Mouse (Mus musculus) monocyte, adult 59 days (primary cell): Measurements from ENCODE around the gene Pole3. TPM values are rescaled to one million over a fixed set of nuclear protein-coding genes. Genes with fewer than 3 reads are reported as not detected.

Experiments
- total RNA-seq, 2 experiments: library from RNA; stranded (reverse); gene quantifications; one replicate each; pipeline ENCODE4 v1.2.4; 2023

Gene Pole3
- 10 to 100 TPM; 13.4 to 14.9 TPM for total RNA-seq

DNA sequence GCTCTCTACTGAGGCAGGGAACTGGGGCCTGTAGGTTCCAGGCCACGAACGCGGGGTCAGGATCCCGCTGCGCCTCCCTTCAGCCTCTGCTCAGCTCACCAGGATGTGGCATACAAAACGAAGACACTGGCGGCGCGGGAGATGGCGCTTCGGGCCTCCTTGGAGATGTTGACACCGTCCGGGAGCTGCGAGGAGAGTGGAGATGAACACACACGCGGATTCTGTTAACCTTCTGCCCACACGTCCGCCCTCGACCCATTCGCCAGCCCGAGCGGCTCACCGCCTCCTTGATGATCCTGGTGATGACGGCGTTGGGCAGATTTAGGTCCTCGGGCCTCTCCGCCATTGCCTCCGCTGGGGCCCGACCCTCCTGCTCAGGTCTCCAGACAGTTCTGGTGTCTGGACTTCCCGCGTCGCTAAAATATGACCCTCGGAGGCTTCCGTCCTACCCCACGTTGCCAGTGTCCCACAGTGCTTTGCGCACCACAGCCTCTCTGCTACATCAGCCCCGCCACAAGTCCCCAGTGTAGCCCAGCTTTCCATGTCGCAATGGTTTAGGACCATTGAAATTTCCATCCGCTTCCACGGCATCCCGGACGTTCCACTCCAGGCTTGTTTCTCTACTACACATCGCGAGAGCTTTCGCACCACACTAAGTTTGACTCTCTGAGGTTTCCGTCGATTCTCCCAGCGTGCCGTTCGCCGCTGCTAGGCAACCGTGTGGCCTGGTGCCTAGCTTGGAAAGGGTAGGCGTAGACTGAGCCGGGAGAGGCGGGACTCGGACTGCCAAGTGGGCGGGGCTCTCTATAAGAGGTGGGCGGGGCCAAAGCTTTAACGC, at the start of gene Pole3, which contains the start of gene 4933430I17Rik:
Gene Pole3, minus strand, starts transcription at position 418 of the 838 bp plus-strand sequence.
Gene 4933430I17Rik, plus strand, starts transcription at position 719 of the 838 bp plus-strand sequence.

GRCm38 (mm10) chr4:62559797-62560329, 35.0 kb upstream of the Pole3 start, which contains the start of gene Rgs3:
Gene Rgs3, plus strand, starts transcription at chr4:62559847.

DNA sequence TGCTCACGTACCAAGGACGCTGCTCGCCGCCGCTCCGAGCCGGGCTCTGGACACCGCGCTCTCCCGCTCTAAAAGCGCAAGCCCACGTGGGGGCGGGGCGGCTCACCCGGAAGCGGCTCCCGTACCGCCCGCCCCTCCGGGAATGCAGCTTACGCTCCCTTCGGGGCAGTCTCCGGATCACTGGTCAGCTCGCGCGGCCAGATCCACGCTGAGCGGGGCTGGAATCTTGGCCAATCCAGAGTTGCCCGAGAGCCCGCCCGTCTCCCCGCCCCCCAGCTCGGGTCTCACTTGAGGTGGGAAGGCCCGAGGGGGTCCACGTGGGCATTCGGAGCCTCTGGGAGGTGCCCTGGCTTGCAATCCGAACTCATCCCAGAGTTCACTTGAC, 5.0 kb downstream of the Pole3 start, which contains the start of gene Alad:
Gene Alad, minus strand, starts transcription at position 70 of the 385 bp plus-strand sequence.

DNA sequence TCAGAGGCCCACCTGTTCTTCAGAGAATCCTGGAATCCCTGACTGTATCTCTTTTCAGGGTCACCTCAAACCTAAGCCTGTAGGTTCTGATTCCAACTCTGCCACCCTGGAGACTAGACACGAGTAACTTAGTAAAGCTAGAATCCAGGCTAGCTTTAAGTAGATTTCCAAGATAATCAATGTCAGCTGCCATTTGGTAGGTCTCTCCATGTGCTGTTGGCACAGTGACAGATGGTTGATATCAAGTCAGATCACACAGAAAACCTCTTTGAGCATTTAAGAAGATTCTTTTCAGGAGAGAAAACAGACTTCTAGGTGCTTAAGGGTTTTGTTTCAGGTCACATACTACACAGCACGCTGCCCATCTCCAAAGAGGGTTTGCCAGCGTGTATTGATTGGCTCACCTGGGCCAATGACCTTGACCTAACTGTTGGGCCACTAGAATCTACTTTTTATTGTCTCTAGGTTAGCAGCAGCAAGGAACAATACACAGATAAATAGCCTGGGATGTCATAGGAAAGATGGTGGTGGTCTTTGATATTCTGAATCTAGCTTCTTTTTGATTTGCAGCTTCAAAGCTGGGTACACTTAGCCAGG, 21.4 kb downstream of the Pole3 start, which contains the start of gene Hdhd3:
Gene Hdhd3, minus strand, starts transcription at position 94 of the 597 bp plus-strand sequence.

DNA sequence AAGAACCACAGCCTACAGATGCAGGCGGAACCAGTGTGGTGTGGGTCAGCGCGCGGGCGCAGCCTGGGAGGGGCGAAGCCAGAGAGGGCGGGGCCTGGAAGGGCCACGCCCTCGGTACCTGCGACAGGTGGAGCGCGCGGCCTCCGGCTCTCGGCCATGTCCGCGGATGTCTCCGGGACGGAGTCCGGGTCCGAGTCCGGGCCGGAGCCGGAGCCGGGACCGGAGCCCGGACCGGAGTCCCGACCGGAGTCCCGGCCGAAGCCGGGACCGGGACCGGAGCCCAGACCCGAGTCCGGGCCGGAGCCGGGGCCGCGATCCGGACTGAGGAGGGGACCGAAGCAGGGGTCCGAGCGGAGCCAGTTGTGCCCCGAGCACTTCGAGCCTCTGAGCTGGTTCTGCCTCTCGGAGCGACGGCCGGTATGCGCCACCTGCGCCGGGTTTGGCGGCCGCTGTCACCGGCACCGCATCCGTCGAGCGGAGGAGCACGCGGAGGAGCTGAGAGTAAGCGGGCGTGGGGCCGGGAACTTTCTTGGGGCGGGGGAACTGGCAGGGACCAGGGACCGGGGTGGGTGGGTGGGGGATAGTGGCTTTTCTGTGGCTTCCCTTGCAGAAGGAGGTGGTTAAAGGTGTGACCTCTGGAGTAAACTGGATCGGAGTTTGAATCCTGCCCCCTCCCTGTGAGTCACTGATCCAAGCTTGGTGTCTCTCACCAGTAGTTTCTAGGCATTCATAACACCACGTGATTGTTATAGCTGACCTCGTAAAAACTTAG, 44.7 kb downstream of the Pole3 start, which contains the start of gene Bspry:
Gene Bspry, plus strand, starts transcription at position 117 of the 772 bp plus-strand sequence.

Other genes starting within 250 kb of the Pole3 start
- gene Fkbp15, start 164.5 kb downstream of the Pole3 start, total RNA-seq, result 100 to 1,000 TPM; 121 to 123 TPM
- 10 to 100 TPM; 18.6 to 19.1 TPM for gene Slc31a1, start 164.3 kb downstream of the Pole3 start, total RNA-seq
- gene Cdc26, start 116.4 kb downstream of the Pole3 start, total RNA-seq, result 10 to 100 TPM; 38.6 to 45.0 TPM
- 10 to 100 TPM in 1 of 2 experiments, 1 to 10 TPM in 1; 9.7 to 11.4 TPM for gene Prpf4, start 116.3 kb downstream of the Pole3 start, total RNA-seq
- gene Rnf183, start 89.8 kb downstream of the Pole3 start, total RNA-seq, result not detected
- gene Wdr31, start 54.2 kb downstream of the Pole3 start, total RNA-seq, result not detected
- not detected for gene Bspry, start 45.0 kb downstream of the Pole3 start, total RNA-seq
- under 1 TPM in 1 of 2 experiments, not detected in 1; 0.55 TPM for gene Hdhd3, start 21.6 kb downstream of the Pole3 start, total RNA-seq
- gene Alad, start 5.2 kb downstream of the Pole3 start, total RNA-seq, result 1 to 10 TPM; 5.2 to 5.7 TPM
- gene 4933430I17Rik, start 301 bp upstream of the Pole3 start, total RNA-seq, result not detected
- 100 to 1,000 TPM; 116 to 122 TPM for gene Rgs3, start 34.8 kb upstream of the Pole3 start, total RNA-seq